Mouse (Mus musculus): ENCODE data around the gene Usp20.
A peak's percentile ranks its signal among the peaks of the same experiment; 100 is the strongest.

Usp20 gene

DNA sequence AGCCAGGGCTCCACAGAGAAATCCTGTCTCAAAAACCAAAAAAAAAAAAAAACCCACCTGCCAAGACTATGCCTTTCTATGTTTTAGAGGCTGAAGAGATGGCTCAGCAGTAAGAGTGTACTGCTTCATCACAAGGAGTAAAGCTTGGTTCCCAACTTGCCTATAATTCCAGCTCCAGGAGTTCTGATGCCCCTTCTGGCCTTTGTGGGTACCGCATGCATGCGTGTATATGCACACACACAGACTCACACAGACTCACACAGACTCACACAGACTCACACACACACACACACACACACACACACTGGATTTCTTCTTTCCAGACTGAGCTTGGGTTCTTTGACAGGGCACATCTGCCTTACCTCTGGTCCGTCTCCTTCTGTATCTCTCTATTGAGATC lies 58.0 kb downstream of the Usp20 start:
- DNase-seq (ENCODE audit: low read depth in 2 of 2, low spot score in 2 of 2): no peak

DNA sequence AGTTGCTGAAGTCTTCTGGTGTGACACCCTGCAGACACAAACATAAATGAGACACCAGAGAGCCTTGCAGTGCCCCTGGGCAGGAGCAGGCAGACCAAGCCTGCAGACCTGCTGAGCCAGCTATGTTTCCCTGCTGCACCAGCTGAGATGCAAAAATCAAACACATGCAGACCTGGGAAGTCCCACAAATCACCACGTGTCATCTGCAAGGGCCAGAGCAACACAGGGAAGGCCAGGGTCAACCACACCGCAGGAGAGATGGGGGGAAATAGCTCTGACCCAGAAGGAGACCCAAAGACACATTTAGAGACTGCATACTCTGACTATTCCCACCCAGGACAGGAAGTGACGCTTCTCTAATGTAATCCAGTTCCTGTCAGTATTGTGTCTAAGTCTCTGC lies 58.4 kb downstream of the Usp20 start:
- no peak for DNase-seq (ENCODE audit: low read depth in 2 of 2, low spot score in 2 of 2)

DNA sequence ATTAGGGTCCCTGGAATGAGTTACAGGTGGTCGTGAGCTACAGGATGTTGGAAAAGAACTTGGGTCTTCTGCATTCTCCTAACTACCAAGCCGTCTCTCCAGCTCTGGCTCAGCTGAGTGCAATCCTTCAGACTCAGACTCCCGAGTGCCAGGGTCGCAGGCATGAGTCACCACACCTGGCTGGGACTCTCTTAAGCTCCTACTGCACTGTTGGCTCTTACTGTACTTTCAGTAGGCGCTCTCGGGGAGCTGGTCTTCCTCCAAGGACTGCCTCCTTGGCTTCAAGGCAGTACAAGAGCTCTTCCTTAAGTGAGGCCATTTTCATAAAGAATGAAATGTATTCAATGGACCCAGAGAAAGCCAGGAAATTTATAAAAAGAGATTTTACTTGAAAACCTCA lies 59.3 kb downstream of the Usp20 start:
- DNase-seq (ENCODE audit: low read depth in 2 of 2, low spot score in 2 of 2): no peak

- DNase-seq (ENCODE audit: low read depth in 2 of 2, low spot score in 2 of 2): no peak
Measured at GRCm38 (mm10) chr2:31042881-31043280, 60.8 kb downstream of the Usp20 start.

DNA sequence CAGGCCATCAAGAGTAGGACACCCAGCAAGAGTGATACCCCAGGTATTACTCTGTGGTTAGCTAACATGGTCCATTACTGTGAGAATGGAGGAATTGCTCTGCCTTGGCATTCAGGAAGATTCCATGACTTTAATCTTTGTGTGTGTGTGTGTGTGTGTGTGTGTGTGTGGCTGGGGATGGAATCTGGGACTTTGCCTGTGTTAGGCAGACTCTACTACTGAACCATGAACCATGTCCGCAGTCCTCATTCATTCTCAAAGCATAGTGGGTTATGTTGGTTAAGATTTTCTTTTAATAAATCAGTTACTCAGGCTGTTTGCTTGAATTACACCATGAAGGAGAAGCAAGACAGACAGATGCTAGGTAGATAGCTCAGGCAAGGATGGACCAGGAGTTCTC lies 61.8 kb downstream of the Usp20 start:
- DNase-seq (ENCODE audit: low read depth in 2 of 2, low spot score in 2 of 2): no peak

- DNase-seq (ENCODE audit: low read depth in 2 of 2, low spot score in 2 of 2): no peak
Measured at GRCm38 (mm10) chr2:31048037-31048436, 66.0 kb downstream of the Usp20 start.

DNA sequence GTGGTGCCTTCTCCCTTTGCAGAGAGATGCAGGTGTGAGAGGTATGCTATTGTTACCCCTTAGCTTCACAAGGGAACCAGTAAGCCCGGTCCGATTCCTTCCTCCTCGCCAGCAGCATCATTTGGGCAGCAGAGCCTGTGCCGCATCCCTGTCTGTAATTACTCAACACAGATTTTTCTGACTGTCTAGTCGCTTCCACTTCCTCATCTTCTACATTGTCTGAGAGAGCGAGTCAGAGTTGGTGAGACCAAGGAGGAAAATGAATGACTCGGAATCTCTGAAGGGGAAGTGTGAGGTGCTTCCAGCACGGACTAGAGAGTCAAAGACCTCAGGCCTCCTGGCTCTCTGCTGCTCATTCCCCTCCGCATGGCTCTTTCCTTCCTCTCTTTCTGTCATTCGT lies 70.4 kb downstream of the Usp20 start:
- no peak for DNase-seq (ENCODE audit: low read depth in 2 of 2, low spot score in 2 of 2)

DNA sequence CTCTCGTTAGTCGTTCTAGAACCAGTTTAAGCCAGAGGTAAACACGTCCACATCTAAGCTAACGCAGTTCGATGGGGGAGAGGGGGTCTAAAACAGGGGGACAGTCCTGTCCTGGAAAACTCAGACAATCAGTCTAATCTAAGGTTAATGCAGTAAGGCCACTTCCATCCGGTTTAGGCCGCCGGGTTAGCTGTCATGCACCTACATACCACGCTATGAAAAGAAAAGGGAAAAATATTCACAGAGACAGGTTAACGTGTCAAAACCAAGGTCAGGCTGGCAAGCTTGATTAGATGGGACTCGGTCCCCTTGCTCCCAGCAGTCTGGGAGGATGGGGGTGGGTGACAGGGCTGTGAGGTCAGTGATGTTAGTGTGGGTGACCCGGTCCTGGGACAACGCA lies 71.3 kb downstream of the Usp20 start:
- DNase-seq (ENCODE audit: low read depth in 2 of 2, low spot score in 2 of 2): no peak

GRCm38 (mm10) chr2:31053851-31054340 lies 71.8 kb downstream of the Usp20 start:
- DNase-seq (ENCODE audit: low read depth in 2 of 2, low spot score in 2 of 2): no peak

- peak in 1 of 2 experiments; percentile 6 for DNase-seq (ENCODE audit: low read depth in 2 of 2, low spot score in 2 of 2)
Measured at GRCm38 (mm10) chr2:31056070-31056469, 74.0 kb downstream of the Usp20 start.

GRCm38 (mm10) chr2:31057549-31058177 lies 75.6 kb downstream of the Usp20 start:
- DNase-seq (ENCODE audit: low read depth in 2 of 2, low spot score in 2 of 2): no peak

DNA sequence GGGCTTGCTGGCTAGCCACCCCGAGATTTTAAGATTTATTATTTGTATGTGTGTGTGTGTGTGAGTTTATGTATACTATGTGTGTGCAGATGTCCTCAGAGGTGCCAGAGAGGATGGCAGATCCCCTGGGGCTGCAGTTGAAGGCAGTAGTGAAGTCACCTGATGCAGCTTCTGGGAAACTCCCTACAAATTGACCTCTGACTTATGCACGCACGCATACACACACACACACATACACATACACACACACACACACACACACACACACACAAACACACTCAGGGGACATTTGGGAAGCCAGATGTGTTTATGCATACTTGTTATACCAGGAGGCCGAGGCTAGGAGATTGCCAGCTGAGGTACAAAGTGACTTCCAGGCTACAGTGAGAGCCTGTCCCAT lies 76.4 kb downstream of the Usp20 start:
- DNase-seq (ENCODE audit: low read depth in 2 of 2, low spot score in 2 of 2): no peak

- DNase-seq (ENCODE audit: low read depth in 2 of 2, low spot score in 2 of 2): peak in 1 of 2 experiments; percentile 12
Measured at GRCm38 (mm10) chr2:31060271-31060670, 78.2 kb downstream of the Usp20 start.

DNA sequence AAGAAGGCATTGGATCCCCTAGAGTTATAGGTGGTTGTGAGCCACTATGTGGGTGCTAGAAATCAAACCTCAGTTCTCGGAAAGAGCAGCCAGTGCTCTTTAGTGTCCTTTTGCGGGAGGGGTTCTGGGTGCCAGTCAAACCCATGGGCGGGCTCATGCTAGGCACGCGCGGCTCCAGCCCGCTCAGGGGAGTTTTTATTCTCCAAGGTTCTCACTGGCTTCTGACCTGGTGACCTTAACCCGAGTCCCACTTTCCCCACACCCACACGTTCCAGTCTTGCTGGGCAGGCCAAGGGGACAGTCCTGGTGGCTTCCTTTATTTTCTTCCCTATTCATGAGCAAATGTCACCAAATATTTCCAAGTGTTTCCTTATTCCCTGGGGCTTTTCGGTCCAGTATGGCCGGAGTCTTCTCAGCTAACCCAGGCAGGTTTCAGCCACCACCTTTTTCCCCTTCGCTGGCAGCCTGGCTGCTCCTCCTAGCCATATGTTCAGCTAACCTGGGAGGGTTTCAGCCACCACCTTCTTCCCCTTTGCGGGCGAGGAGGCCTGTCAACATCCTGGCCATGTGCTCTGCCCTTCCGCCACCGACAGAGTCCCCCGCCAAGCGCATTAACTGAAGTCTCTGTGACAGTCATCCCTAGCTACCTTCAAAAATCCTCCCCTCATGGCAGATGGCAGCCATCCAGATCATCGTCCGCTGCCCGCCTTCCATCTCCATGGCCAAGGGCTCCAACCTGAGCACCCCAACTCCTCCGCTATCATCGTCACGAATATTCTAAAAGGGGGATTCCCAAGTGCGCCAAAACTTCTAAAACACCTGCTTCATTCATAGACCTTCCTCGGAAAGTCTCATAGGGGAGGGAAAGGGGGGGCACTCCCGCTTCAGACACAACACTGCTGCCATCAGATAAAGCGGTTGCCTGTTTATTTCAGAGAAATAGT lies 79.0 kb downstream of the Usp20 start:
- peak; percentile 58 to 61 for DNase-seq (ENCODE audit: low read depth in 2 of 2, low spot score in 2 of 2)

DNA sequence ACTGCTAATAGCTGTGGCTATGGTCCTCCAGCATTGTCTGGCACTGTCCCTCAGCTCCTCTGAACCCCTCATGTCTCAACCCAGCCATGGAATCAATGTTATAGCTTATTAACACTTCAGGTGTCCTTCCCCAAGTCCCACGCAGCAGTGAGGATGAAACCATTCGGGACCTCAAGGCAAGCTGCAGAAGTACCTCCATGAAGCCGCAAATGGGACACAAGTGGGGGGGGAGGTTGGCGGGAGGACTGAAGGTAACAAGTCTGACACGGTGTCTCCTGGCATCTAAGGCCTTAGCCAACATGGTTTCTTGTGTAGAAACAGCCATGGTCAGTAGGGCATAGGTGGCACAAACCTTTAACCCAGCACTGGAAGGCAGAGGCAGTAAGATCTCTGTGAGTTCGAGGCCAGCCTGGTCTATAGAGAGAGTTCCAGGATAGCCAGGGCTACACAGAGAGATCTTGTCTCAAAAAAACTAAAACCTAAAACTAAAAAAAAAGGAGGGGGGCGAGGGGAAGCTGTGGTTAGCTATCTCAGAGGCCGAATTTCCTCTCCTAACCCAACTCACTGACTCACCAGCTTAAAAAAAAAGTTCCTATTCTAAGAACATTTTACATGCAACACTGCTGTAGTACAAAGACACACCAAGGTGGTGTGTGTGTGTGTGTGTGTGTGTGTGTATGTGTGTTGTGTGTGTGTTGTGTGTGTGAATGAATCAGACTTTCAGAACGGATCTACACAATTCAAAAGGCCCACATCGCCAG lies 80.0 kb downstream of the Usp20 start:
- peak; percentile 15 to 48 for DNase-seq (ENCODE audit: low read depth in 2 of 2, low spot score in 2 of 2)

- DNase-seq (ENCODE audit: low read depth in 2 of 2, low spot score in 2 of 2): no peak
Measured at GRCm38 (mm10) chr2:31066019-31066789, 84.1 kb downstream of the Usp20 start.

DNA sequence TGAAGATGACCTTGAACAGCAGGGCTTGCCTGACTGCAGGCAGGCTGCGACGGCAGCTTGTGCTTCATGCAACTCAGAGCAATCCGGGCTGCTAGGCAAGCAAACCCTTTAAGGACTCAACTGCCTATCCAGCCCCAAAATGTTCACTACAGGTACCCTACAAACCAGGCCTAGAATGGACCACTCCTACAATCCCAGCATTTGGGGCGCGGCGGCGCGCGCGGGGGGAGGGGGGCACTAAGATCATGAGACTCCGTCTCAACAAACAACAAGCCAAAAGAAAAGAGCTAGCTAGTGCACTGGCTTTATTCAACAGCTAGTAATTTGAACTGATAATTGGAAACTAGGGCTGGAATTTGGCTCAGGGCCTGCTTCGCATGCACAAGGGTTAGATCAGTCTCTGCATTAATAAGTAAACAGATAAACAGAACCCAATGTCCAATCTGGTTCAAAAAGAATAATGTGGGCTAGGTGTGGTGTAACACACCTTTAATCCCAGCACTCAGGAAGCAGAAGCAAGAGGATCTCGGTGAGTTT lies 85.0 kb downstream of the Usp20 start:
- no peak for DNase-seq (ENCODE audit: low read depth in 2 of 2, low spot score in 2 of 2)

GRCm38 (mm10) chr2:31067696-31068245 lies 85.7 kb downstream of the Usp20 start:
- DNase-seq (ENCODE audit: low read depth in 2 of 2, low spot score in 2 of 2): no peak

DNA sequence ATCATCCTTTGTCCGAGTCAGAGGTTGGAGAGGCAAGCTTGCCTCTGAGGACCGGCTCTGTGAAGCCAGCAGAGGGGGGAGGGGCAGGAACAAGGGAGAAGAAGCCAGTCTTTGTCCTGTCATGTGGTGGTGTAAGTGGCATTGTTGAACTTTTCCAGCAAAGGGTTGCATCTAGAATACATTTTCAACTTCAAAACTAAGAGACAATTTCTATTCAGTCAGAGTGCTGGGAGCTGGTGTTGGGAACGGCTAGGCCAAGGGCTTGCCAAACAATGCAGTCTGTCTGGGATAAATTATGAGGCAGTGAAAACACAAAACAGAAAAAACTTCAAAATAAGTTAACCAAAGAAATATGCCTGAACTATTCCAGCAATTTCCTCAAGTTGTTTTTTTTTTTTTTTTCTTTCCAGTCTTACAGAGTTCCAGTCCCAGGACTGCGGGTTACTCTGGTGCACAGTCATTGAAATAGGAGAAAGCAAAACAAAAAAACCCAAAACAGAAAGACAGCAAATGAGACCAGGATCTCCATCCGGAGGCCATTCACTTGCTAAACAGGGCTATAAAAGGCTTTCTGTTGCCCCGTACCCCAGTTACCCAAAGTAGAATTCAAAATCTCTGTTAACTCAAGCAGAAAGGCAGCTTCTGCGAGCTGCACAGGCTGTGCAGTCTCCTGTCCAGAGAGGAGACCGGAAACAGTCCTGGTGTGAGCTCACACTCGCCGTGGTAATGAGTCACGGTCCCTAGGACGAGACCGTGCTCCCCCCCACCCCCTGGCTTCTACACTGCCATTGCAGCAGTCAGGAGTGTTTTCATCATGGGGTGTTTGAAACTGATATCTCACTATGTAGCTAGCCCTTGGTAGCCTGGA lies 86.4 kb downstream of the Usp20 start:
- no peak for DNase-seq (ENCODE audit: low read depth in 2 of 2, low spot score in 2 of 2)

Data from CD8-positive naive resting alpha-beta T cell, adult 2 months (primary cell).